Mouse (Mus musculus): Measurements from ENCODE around the gene Slc35e4.

DNA sequence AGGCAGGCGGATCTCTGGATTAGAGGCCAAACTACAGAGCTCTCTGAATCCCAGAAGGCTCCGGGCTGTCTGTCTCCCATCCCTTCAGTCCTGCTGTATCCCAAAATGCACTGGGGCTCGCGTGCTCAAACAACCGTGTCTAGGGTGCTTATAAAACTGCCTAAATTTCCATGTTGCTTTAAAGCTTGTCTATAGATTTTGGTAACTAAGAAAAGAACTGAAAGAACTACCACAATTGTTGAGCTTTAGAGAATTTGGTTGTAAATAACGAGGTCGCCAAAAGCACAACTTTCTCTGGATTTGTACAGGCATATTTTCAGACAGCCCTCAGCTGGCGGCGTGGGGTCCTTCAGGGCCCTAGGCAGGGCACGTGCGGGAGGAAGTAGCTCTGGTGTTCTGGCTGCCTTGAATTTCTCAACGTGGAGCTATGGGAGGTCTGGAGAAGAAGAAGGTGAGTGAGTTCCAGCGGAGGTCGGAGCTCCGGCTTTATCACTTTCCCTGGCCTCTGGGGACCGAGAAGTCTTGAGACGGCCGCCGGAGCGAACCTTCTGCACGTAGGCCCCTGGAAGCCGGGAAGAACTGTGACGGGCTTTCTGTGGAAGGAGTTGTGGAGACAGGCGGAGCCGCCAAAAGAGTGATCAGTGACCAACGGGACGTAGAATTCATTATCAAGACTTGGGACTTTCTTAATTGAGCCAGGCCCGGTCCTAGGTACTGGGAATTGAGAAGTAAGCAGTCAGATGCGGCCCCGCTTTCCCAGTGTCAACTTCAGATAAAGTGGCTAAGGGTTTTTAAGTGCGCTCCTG is 49.3 kb upstream of the Slc35e4 start, which contains the start of gene Pes1:
- TF ChIP-seq EP300 (optimal IDR thresholded peaks at IDR 0.05) (peak; percentile 97), CTCF (IDR thresholded peaks at IDR 0.05; ENCODE audit: low read depth) (0 out of 2 replicates have a peak, but pooled peaks have one; percentile 10)
